Mouse (Mus musculus): ENCODE data around the gene Tbc1d14. TPM values are rescaled to one million over a fixed set of nuclear protein-coding genes. Genes with fewer than 3 reads are reported as not detected.

Tbc1d14 gene
- polyA plus RNA-seq, 1 experiment from 2014 or later = 67.0 TPM

GRCm38 (mm10) chr5:36472876-36473655, 120.0 kb downstream of the Tbc1d14 start:
- no peak for ATAC-seq
- Histone ChIP-seq H3K4me1 (no peaks in the 10 kb centered on the region), H3K4me2 (no peak overlapping the region), H3K9me3 (replicated peaks) (no peaks in the 10 kb centered on the region), H3K27me3 (no peaks in the 10 kb centered on the region), H3K9ac (no peak overlapping the region), H3K36me3 (ENCODE audit: poor library complexity, severe bottlenecking) (peaks cover 79% of the 10 kb centered on the region), H3K4me3 (no peak overlapping the region), H3K27ac (no peak overlapping the region)
- WGBS = 85% methylated on average over 4 of the region's 4 CpGs

GRCm38 (mm10) chr5:36471206-36471605, 121.9 kb downstream of the Tbc1d14 start:
- ATAC-seq = no peak
- WGBS = 95% methylated on average over 8 of the region's 8 CpGs

GRCm38 (mm10) chr5:36465889-36466288, 127.2 kb downstream of the Tbc1d14 start:
- 24% methylated on average over 8 of the region's 8 CpGs for WGBS
- H3K4me3 ChIP-seq = peak overlapping the region; percentile 98
- H3K4me1 ChIP-seq = peaks cover 28% of the 10 kb centered on the region
- no peaks in the 10 kb centered on the region for H3K9me3 ChIP-seq (replicated peaks)
- 0 out of 2 replicates have a peak, but pooled peaks cover 11% of the 10 kb centered on the region for H3K27me3 ChIP-seq
- peaks cover 28% of the 10 kb centered on the region for H3K36me3 ChIP-seq (ENCODE audit: poor library complexity, severe bottlenecking)
- peak overlapping the region; percentile 100 for H3K4me2 ChIP-seq
- no peak for ATAC-seq
- peak overlapping the region; percentile 84 for H3K9ac ChIP-seq
- no peak overlapping the region for H3K27ac ChIP-seq

More at GRCm38 (mm10) chr5:36471206-36471605, 121.9 kb downstream of the Tbc1d14 start:
- Histone ChIP-seq H3K9me3 (replicated peaks) (no peaks in the 10 kb centered on the region), H3K9ac (no peak overlapping the region), H3K4me2 (no peak overlapping the region), H3K27me3 (no peaks in the 10 kb centered on the region), H3K36me3 (ENCODE audit: poor library complexity, severe bottlenecking) (peaks cover 74% of the 10 kb centered on the region), H3K27ac (no peak overlapping the region), H3K4me1 (peaks cover 7% of the 10 kb centered on the region), H3K4me3 (no peak overlapping the region)

GRCm38 (mm10) chr5:36464709-36465661, 128.1 kb downstream of the Tbc1d14 start, which contains the start of gene Grpel1:
Gene Grpel1, plus strand, starts transcription at chr5:36464998.
- Histone ChIP-seq H3K27me3 (peaks cover 16% of the 10 kb centered on the region), H3K4me2 (peak within 1 kb of the TSS; percentile 100), H3K27ac (peak within 1 kb of the TSS; percentile 51; the same call in 1 of the 2 replicates), H3K36me3 (ENCODE audit: poor library complexity, severe bottlenecking) (peaks cover 19% of the 10 kb centered on the region), H3K9me3 (replicated peaks) (no peaks in the 10 kb centered on the region), H3K9ac (peak within 1 kb of the TSS; percentile 84), H3K4me3 (peak within 1 kb of the TSS; percentile 98), H3K4me1 (peaks cover 28% of the 10 kb centered on the region)
- WGBS = under 1% methylated on average over 68 of the region's 68 CpGs
- ATAC-seq = peak; percentile 94

GRCm38 (mm10) chr5:36463391-36463790, 129.7 kb downstream of the Tbc1d14 start:
- H3K9ac ChIP-seq = no peak overlapping the region
- WGBS = 5% methylated on average over 5 of the region's 5 CpGs
- no peak overlapping the region for H3K4me3 ChIP-seq
- peaks cover 4% of the 10 kb centered on the region; the same call in 1 of the 2 replicates for H3K36me3 ChIP-seq (ENCODE audit: poor library complexity, severe bottlenecking)
- H3K27ac ChIP-seq = no peak overlapping the region
- no peak for ATAC-seq
- no peak overlapping the region for H3K4me2 ChIP-seq
- peaks cover 28% of the 10 kb centered on the region for H3K4me1 ChIP-seq
- H3K27me3 ChIP-seq = peaks cover 16% of the 10 kb centered on the region
- no peaks in the 10 kb centered on the region for H3K9me3 ChIP-seq (replicated peaks)

GRCm38 (mm10) chr5:36462810-36463209, 130.3 kb downstream of the Tbc1d14 start:
- no peaks in the 10 kb centered on the region for H3K36me3 ChIP-seq (ENCODE audit: poor library complexity, severe bottlenecking)
- H3K4me3 ChIP-seq = no peak overlapping the region
- H3K4me1 ChIP-seq = peaks cover 28% of the 10 kb centered on the region
- 10% methylated on average over 7 of the region's 7 CpGs for WGBS
- H3K27me3 ChIP-seq = peaks cover 16% of the 10 kb centered on the region
- no peak overlapping the region for H3K9ac ChIP-seq
- H3K9me3 ChIP-seq (replicated peaks) = no peaks in the 10 kb centered on the region
- no peak overlapping the region for H3K4me2 ChIP-seq
- no peak for ATAC-seq
- no peak overlapping the region for H3K27ac ChIP-seq

GRCm38 (mm10) chr5:36461231-36461630, 131.8 kb downstream of the Tbc1d14 start:
- no peak overlapping the region for H3K9ac ChIP-seq
- H3K9me3 ChIP-seq (replicated peaks) = no peaks in the 10 kb centered on the region
- H3K36me3 ChIP-seq (ENCODE audit: poor library complexity, severe bottlenecking) = no peaks in the 10 kb centered on the region
- H3K4me1 ChIP-seq = peaks cover 21% of the 10 kb centered on the region
- no peak overlapping the region for H3K4me2 ChIP-seq
- peaks cover 16% of the 10 kb centered on the region for H3K27me3 ChIP-seq
- no peak overlapping the region for H3K4me3 ChIP-seq
- no peak overlapping the region for H3K27ac ChIP-seq
- no peak for ATAC-seq
- 83% methylated on average over 2 of the region's 2 CpGs for WGBS

GRCm38 (mm10) chr5:36460712-36461111, 132.4 kb downstream of the Tbc1d14 start:
- peaks cover 16% of the 10 kb centered on the region for H3K27me3 ChIP-seq
- no peak overlapping the region for H3K9ac ChIP-seq
- ATAC-seq = no peak
- H3K27ac ChIP-seq = no peak overlapping the region
- no peaks in the 10 kb centered on the region for H3K9me3 ChIP-seq (replicated peaks)
- H3K36me3 ChIP-seq (ENCODE audit: poor library complexity, severe bottlenecking) = no peaks in the 10 kb centered on the region
- H3K4me2 ChIP-seq = no peak overlapping the region
- WGBS = 90% methylated on average over 2 of the region's 2 CpGs
- no peak overlapping the region for H3K4me3 ChIP-seq
- peaks cover 16% of the 10 kb centered on the region for H3K4me1 ChIP-seq

GRCm38 (mm10) chr5:36458926-36459325, 134.2 kb downstream of the Tbc1d14 start:
- Histone ChIP-seq H3K4me3 (no peak overlapping the region), H3K9me3 (replicated peaks) (no peaks in the 10 kb centered on the region), H3K4me1 (peaks cover 7% of the 10 kb centered on the region; the same call in 1 of the 2 replicates), H3K9ac (no peak overlapping the region), H3K27ac (no peak overlapping the region), H3K27me3 (peaks cover 16% of the 10 kb centered on the region), H3K36me3 (ENCODE audit: poor library complexity, severe bottlenecking) (no peaks in the 10 kb centered on the region), H3K4me2 (no peak overlapping the region)
- no peak for ATAC-seq
- WGBS = 12% methylated on average over 4 of the region's 4 CpGs

GRCm38 (mm10) chr5:36457706-36458105, 135.4 kb downstream of the Tbc1d14 start:
- no peak overlapping the region for H3K9ac ChIP-seq
- H3K4me2 ChIP-seq = no peak overlapping the region
- WGBS = 77% methylated on average over 4 of the region's 4 CpGs
- ATAC-seq = no peak
- H3K36me3 ChIP-seq (ENCODE audit: poor library complexity, severe bottlenecking) = no peaks in the 10 kb centered on the region
- H3K4me3 ChIP-seq = no peak overlapping the region
- peaks cover 16% of the 10 kb centered on the region for H3K27me3 ChIP-seq
- no peaks in the 10 kb centered on the region for H3K4me1 ChIP-seq
- H3K27ac ChIP-seq = no peak overlapping the region
- no peaks in the 10 kb centered on the region for H3K9me3 ChIP-seq (replicated peaks)

- Histone ChIP-seq H3K9me3 (replicated peaks) (no peaks in the 10 kb centered on the region), H3K27ac (no peak overlapping the region), H3K4me1 (no peaks in the 10 kb centered on the region), H3K4me3 (no peak overlapping the region), H3K36me3 (ENCODE audit: poor library complexity, severe bottlenecking) (no peaks in the 10 kb centered on the region), H3K9ac (no peak overlapping the region), H3K27me3 (no peaks in the 10 kb centered on the region), H3K4me2 (no peak overlapping the region)
- no peak for ATAC-seq
- WGBS = 81% methylated on average over 6 of the region's 6 CpGs
Observed at GRCm38 (mm10) chr5:36452821-36453220, 140.3 kb downstream of the Tbc1d14 start.

GRCm38 (mm10) chr5:36451872-36452389, 141.1 kb downstream of the Tbc1d14 start:
- ATAC-seq = no peak
- Histone ChIP-seq H3K4me1 (no peaks in the 10 kb centered on the region), H3K27ac (no peak overlapping the region), H3K4me3 (no peak overlapping the region), H3K36me3 (ENCODE audit: poor library complexity, severe bottlenecking) (no peaks in the 10 kb centered on the region), H3K9me3 (replicated peaks) (no peaks in the 10 kb centered on the region), H3K9ac (no peak overlapping the region), H3K27me3 (no peaks in the 10 kb centered on the region), H3K4me2 (no peak overlapping the region)
- WGBS = 61% methylated on average over 10 of the region's 10 CpGs
